Mouse (Mus musculus): Measurements from ENCODE around the gene Ergic3. TPM values are rescaled to one million over a fixed set of nuclear protein-coding genes. Genes with fewer than 3 reads are reported as not detected.

Gene Ergic3
- 23.3 and 34.1 TPM in 2 replicates for polyA plus RNA-seq (2012; ENCODE audit: low replicate concordance)

DNA sequence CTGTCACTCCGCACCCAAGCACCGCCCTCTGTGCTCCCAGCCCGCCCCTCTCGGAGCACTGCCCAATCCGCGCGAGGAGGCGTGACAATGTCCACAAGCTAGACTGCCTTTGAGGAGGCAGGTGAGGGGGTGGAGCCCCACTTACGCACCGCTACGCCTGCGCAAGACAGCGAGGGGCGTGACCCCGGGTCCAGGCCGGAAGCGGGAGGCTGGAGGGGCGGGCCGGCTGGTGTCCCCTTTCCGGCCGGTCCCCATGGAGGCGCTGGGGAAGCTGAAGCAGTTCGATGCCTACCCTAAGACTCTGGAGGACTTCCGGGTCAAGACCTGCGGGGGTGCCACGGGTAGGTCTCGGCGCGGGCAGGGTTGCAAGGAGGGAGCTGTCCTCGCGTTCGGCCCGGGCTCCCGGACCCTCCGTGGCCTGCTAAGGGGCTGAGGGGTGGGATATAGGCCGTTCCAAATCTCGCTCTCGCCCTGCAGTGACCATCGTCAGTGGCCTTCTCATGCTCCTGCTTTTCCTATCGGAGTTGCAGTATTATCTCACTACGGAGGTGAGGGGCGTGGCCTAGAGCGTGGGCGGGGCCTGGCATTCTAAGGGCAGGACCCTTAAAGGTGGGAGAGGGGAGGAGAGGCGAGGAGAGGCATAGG lies at the start of gene Ergic3, which contains the start of gene 6430550D23Rik:
Gene Ergic3 (plus strand): TSS at position 158 of the 645 bp plus-strand sequence.
Gene 6430550D23Rik (minus strand): TSS at position 90 of the 645 bp plus-strand sequence.

DNA sequence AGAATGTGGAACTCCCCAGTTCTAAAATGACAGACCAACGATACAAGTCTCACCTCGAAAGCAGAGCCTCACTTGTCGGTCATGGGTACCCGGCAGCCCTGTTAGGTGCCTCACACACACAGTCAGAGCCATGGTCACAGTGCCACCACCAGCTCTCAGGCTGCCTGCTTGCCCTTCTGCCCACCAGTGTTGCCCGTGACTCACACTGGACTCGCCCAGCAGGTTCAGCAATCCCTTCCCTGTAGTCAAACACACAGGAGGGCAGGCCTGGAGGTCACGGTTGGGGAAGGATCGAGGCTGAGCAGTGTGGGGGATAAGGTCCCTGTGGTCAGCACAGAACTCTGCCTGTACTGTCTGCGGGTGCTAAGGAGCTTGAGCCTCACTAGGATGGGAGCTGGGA lies 45.0 kb downstream of the Ergic3 start, which contains the start of gene Fer1l4:
Gene Fer1l4 (minus strand): TSS at position 132 of the 400 bp plus-strand sequence.

DNA sequence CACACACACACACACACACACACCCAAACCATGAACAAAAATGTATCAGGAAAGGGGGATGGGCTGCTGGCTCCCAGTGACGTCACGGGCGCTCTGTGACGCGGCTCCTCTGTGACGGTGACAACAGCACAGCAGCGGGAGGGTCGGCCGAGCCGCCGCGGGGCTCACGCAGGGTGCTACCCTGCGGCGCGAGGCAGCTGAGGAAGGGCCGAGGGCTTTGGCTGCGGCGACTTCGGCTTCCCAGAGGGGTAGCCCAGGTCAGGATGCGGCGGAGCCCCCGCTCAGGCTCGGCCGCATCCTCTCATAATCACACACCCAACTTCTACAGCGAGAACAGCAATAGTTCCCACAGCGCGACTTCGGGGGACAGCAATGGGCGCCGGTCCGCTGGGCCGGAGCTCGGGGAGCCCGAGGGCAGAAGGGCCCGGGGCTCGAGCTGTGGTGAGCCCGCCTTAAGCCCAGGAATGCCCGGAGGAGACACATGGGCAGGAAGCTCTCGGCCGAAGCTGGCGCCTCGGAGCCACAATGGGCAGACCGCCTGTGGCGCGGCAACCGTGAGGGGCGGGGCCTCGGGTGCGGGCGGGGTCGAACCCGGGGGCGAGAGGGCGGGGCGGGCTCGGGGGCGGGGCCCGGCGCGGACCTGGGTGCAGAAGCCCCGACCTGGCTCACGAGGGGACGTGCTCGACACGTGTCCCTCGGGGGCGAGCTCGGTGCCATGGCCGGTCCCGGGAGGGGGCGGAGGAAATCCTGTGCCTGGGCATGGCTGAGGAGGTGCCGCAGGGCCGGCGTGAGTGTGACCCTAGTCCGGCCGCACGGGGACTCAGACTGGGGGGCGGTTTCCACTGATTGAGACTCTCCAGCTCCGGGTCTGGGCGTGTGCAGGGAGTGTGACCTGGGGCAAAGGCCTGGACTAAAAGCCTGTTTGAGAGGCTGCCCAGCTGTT lies 57.5 kb downstream of the Ergic3 start, which contains the start of gene Spag4:
Gene Spag4 (plus strand): TSS at position 77 of the 943 bp plus-strand sequence.

Other genes starting within 250 kb of the Ergic3 start
- gene Mmp24, start 232.7 kb upstream of the Ergic3 start, polyA plus RNA-seq (2012; ENCODE audit: low replicate concordance): not detected in 2 replicates
- gene BC029722, start 188.6 kb upstream of the Ergic3 start, polyA plus RNA-seq (2012; ENCODE audit: low replicate concordance): 34.6 and 39.0 TPM in 2 replicates
- gene Eif6, start 181.1 kb upstream of the Ergic3 start, polyA plus RNA-seq (2012; ENCODE audit: low replicate concordance): 525 and 574 TPM in 2 replicates
- gene Fam83c, start 173.2 kb upstream of the Ergic3 start, polyA plus RNA-seq (2012; ENCODE audit: low replicate concordance): not detected in 2 replicates
- 1.9 and 2.0 TPM in 2 replicates for gene Uqcc1, start 77.7 kb upstream of the Ergic3 start, polyA plus RNA-seq (2012; ENCODE audit: low replicate concordance)
- gene Gm15557, start 67.3 kb upstream of the Ergic3 start, polyA plus RNA-seq (2012; ENCODE audit: low replicate concordance): 0.25 TPM in 1 of 2 replicates, not detected in the other
- gene Gdf5, start 62.7 kb upstream of the Ergic3 start, polyA plus RNA-seq (2012; ENCODE audit: low replicate concordance): 0.31 and 0.70 TPM in 2 replicates
- 13.3 and 14.7 TPM in 2 replicates for gene Cep250, start 51.6 kb upstream of the Ergic3 start, polyA plus RNA-seq (2012; ENCODE audit: low replicate concordance)
- 0.34 and 0.60 TPM in 2 replicates for gene 6430550D23Rik, start 68 bp upstream of the Ergic3 start, polyA plus RNA-seq (2012; ENCODE audit: low replicate concordance)
- gene Fer1l4, start 44.9 kb downstream of the Ergic3 start, polyA plus RNA-seq (2012; ENCODE audit: low replicate concordance): 0.24 and 0.41 TPM in 2 replicates
- 3.1 and 3.3 TPM in 2 replicates for gene Spag4, start 57.1 kb downstream of the Ergic3 start, polyA plus RNA-seq (2012; ENCODE audit: low replicate concordance)
- gene Cpne1, start 103.9 kb downstream of the Ergic3 start, polyA plus RNA-seq (2012; ENCODE audit: low replicate concordance): 16.5 and 29.2 TPM in 2 replicates
- 6.2 and 8.1 TPM in 2 replicates for gene Rbm12, start 103.9 kb downstream of the Ergic3 start, polyA plus RNA-seq (2012; ENCODE audit: low replicate concordance)
- 0.68 TPM in 1 of 2 replicates, not detected in the other for gene Gm28036, start 119.0 kb downstream of the Ergic3 start, polyA plus RNA-seq (2012; ENCODE audit: low replicate concordance)
- gene Romo1, start 136.0 kb downstream of the Ergic3 start, polyA plus RNA-seq (2012; ENCODE audit: low replicate concordance): 105 and 200 TPM in 2 replicates
- 36.7 and 38.3 TPM in 2 replicates for gene Nfs1, start 136.1 kb downstream of the Ergic3 start, polyA plus RNA-seq (2012; ENCODE audit: low replicate concordance)
- gene Rbm39, start 172.2 kb downstream of the Ergic3 start, polyA plus RNA-seq (2012; ENCODE audit: low replicate concordance): 221 and 282 TPM in 2 replicates
- 23.0 and 27.4 TPM in 2 replicates for gene Phf20, start 188.4 kb downstream of the Ergic3 start, polyA plus RNA-seq (2012; ENCODE audit: low replicate concordance)